In genomic region chr6:30832241-30832640, GRCm38 (mm10) we compare ENCODE assay signal across 25 mouse cellular contexts.
A peak's percentile ranks its signal among the peaks of the same experiment; 100 is the strongest.
DNase-seq lines count a peak whose midpoint lies in the region; ATAC-seq and TF ChIP-seq lines count a peak whose summit lies in the region.
"Had no signal": no experiment of that assay in that cellular context is flagged by ENCODE, and none has a peak within 500 bp of the region (broad histone marks: within the 10 kb centered on the region; RNA-seq: fewer than 3 reads in every experiment).

No protein-coding gene starts in this region.

- H3K4me3 ChIP-seq in embryonic facial prominence, embryonic 14.5 days (ENCODE audit: low read depth, low read length) = no peak overlapping the region
- no peak overlapping the region for H3K4me3 ChIP-seq in heart, adult 2 months
- H3K4me3 ChIP-seq: heart, embryonic 15.5 days; limb, embryonic 12.5 days; liver, embryonic 15.5 days; midbrain, embryonic 10.5 days; midbrain, embryonic 15.5 days had no signal

- H3K36me3 ChIP-seq in embryonic facial prominence, embryonic 14.5 days (ENCODE audit: control insufficient read depth, insufficient read depth, low read length) = no peaks in the 10 kb centered on the region
- no peaks in the 10 kb centered on the region for H3K36me3 ChIP-seq in heart, adult 2 months (ENCODE audit: control insufficient read depth, insufficient read depth, low read length)
- H3K36me3 ChIP-seq: heart, embryonic 15.5 days; liver, embryonic 15.5 days; midbrain, embryonic 15.5 days had no signal

- no peak overlapping the region for H3K27ac ChIP-seq in embryonic facial prominence, embryonic 14.5 days (replicated peaks; ENCODE audit: low read depth, low read length)
- no peak overlapping the region for H3K27ac ChIP-seq in heart, adult 2 months
- H3K27ac ChIP-seq: heart, embryonic 15.5 days; kidney, postnatal 0 days; limb, embryonic 12.5 days; liver, embryonic 15.5 days; midbrain, embryonic 10.5 days; midbrain, embryonic 15.5 days had no signal

- 30% methylated on average over 2 of the region's 2 CpGs for WGBS in embryonic facial prominence, embryonic 14.5 days
- 65% methylated on average over 2 of the region's 2 CpGs for WGBS in heart, adult 2 months

- intact Hi-C loops in heart, adult 2 months (cut with DNase I) = no loop called here

- no peak for TF ChIP-seq CTCF in heart, adult 2 months (IDR thresholded peaks at IDR 0.05)

- H3K9me3 ChIP-seq in embryonic facial prominence, embryonic 14.5 days (ENCODE audit: control insufficient read depth, low read length) = no peaks in the 10 kb centered on the region
- H3K9me3 ChIP-seq: heart, embryonic 15.5 days; limb, embryonic 12.5 days; liver, embryonic 15.5 days; midbrain, embryonic 10.5 days; midbrain, embryonic 15.5 days had no signal

- no peaks in the 10 kb centered on the region for H3K4me1 ChIP-seq in embryonic facial prominence, embryonic 14.5 days (ENCODE audit: control insufficient read depth, insufficient read depth, low read length)
- H3K4me1 ChIP-seq in heart, adult 2 months (ENCODE audit: control insufficient read depth, insufficient read depth, low read length) = no peaks in the 10 kb centered on the region
- H3K4me1 ChIP-seq: heart, embryonic 15.5 days; limb, embryonic 12.5 days; liver, embryonic 15.5 days; midbrain, embryonic 10.5 days; midbrain, embryonic 15.5 days had no signal

- H3K9ac ChIP-seq in embryonic facial prominence, embryonic 14.5 days (ENCODE audit: low read depth, low read length) = no peak overlapping the region
- no peak overlapping the region for H3K9ac ChIP-seq in heart, adult 2 months (ENCODE audit: low read depth, low read length)
- H3K9ac ChIP-seq: heart, embryonic 15.5 days; limb, embryonic 12.5 days; liver, embryonic 15.5 days; lung, embryonic 14.5 days; midbrain, embryonic 15.5 days had no signal

- TF ChIP-seq EP300 in heart, adult 2 months (IDR thresholded peaks at IDR 0.05; ENCODE audit: insufficient read depth, low read depth, low read length) = no peak

- H3K79me2 ChIP-seq in heart, adult 2 months (replicated peaks; ENCODE audit: control insufficient read depth, insufficient read depth, low read length) = no peaks in the 10 kb centered on the region

- no peak for ATAC-seq in embryonic facial prominence, embryonic 14.5 days (ENCODE audit: low read depth)
- ATAC-seq: forebrain, embryonic 16.5 days; hindbrain, embryonic 16.5 days; midbrain, embryonic 15.5 days had no signal

- H3K4me2 ChIP-seq in embryonic facial prominence, embryonic 14.5 days (ENCODE audit: low read depth, low read length) = no peak overlapping the region
- H3K4me2 ChIP-seq: heart, embryonic 15.5 days; limb, embryonic 12.5 days; liver, embryonic 15.5 days; lung, embryonic 14.5 days; midbrain, embryonic 15.5 days had no signal

- no peak for TF ChIP-seq POLR2A in heart, adult 2 months (IDR thresholded peaks at IDR 0.05; ENCODE audit: insufficient read depth, low read depth, low read length)

- H3K27me3 ChIP-seq in embryonic facial prominence, embryonic 14.5 days (replicated peaks; ENCODE audit: control insufficient read depth, insufficient read depth, low read length) = no peaks in the 10 kb centered on the region
- H3K27me3 ChIP-seq in heart, adult 2 months (ENCODE audit: control insufficient read depth, insufficient read depth, low read length) = no peaks in the 10 kb centered on the region
- H3K27me3 ChIP-seq: heart, embryonic 15.5 days; limb, embryonic 12.5 days; liver, embryonic 15.5 days; midbrain, embryonic 15.5 days had no signal

- peak; percentile 15 for DNase-seq in embryo, embryonic 10.5 days (ENCODE audit: low spot score)
- DNase-seq in embryo, embryonic 9.5 days (ENCODE audit: extremely low spot score) = no peak
- peak; percentile 53 for DNase-seq in R1 (ENCODE audit: low read depth, low spot score)
- DNase-seq in embryonic facial prominence, embryonic 14.5 days (ENCODE audit: low spot score) = peak; percentile 11
- DNase-seq in retina, postnatal 1 day = peak; percentile 1
- DNase-seq in thymus, postnatal 0 days (ENCODE audit: low spot score) = no peak
- no peak for DNase-seq in heart, adult 2 months
- no peak for DNase-seq in layer of hippocampus, adult 11-12 months (ENCODE audit: low spot score)
- DNase-seq: adrenal gland, adult 8-10 months; cerebellum, adult 2 months; cerebellum, postnatal 14 days; kidney, adult 18-20 months; layer of hippocampus, adult 9-11 months; lung, embryonic 14.5 days; lung, postnatal 14 days; right cerebral cortex, postnatal 4 days; thymus, postnatal 14 days had no signal

Comparison
In these comparisons a context has a peak if more than half of its experiments do, and no peak if none do; other contexts are left out.
1. DNase-seq: peak in embryo, embryonic 10.5 days (single experiment), R1 (single experiment), embryonic facial prominence, embryonic 14.5 days (single experiment) and retina, postnatal 1 day (single experiment); none in embryo, embryonic 9.5 days (single experiment), thymus, postnatal 0 days (single experiment), heart, adult 2 months (0 of 2) and layer of hippocampus, adult 11-12 months (single experiment).